Mouse (Mus musculus): ENCODE measurements at regions not wholly inside any gene's neighbourhood (a gene's known extent, or its start where the extent isn't known, plus 50 kb on each side); places are given as distances from the start of the nearest gene placed in this dataset.

DNA sequence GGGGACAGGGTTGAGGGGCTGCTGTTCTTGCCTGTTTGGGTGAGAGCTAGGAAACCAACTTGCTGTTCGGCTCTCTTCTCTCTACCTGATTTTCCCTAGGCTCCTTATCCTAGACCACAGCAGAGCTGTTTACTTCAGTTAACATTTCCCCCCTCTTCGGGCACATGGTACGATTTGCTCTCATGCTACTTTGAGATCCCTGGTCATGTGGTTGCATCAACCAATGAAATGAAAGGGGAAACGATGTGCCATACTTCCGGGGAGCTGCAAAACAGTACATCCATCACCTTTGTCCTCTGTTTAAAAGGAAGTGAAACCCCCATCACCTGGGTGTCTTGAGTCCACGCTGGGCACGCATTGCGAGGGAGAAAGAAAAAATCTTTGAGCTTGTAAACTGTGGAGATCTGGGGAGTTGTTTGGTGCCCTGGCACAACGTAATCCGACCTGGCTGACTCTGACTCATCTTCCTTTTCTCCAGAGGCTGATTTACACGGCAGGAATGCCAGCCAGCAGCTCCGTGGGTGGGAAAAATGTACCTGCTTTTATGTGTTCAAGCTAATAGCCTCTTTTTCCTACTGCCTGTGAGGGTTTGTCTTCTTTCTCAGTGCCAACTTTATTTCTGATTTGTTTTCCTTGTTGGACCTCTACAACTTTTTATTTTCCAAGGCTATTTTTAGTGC lies 97.2 kb upstream of the Adra1b start:
- no peak for DNase-seq (ENCODE audit: low spot score)
- no peaks in the 10 kb centered on the region for H3K36me3 ChIP-seq (ENCODE audit: insufficient read depth, low read length)
- H3K27ac ChIP-seq: no peak overlapping the region
- 62% methylated on average over 12 of the region's 12 CpGs for WGBS
- no peaks in the 10 kb centered on the region for H3K27me3 ChIP-seq (ENCODE audit: insufficient read depth, low read length)
- H3K4me3 ChIP-seq (replicated peaks; ENCODE audit: low read depth, low read length): no peak overlapping the region
- no peak for TF ChIP-seq CTCF (IDR thresholded peaks at IDR 0.05; ENCODE audit: low read depth)
- H3K4me2 ChIP-seq (ENCODE audit: low read length): no peak overlapping the region
- no peak for ATAC-seq (replicated peaks; ENCODE audit: low FRiP score, low read depth)
- H3K4me1 ChIP-seq (replicated peaks; ENCODE audit: insufficient read depth, low read length): no peaks in the 10 kb centered on the region
- no peak overlapping the region for H3K9ac ChIP-seq (ENCODE audit: low read depth, low read length)
- no peaks in the 10 kb centered on the region for H3K9me3 ChIP-seq (replicated peaks; ENCODE audit: low read length)

DNA sequence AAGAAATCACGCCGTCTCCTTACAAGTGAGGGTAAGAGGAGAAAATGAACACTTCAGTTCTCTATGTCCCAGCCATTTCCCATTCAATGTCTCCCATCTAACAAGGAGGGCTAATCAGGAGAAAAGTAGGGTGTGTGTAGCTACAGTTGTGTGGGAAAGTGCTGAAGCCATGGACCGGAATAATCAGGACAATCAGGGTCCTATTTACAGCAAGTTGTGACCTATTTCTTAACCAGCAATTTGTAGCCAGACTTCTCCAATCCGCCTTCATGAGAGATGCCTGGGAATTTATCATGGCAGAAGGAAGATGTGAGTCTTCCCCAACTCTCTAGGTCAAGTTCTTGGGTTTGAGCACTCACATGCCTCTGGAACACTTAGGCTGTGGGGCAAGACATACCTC lies 99.0 kb upstream of the Adra1b start:
- DNase-seq (ENCODE audit: low spot score): no peak
- TF ChIP-seq CTCF (IDR thresholded peaks at IDR 0.05; ENCODE audit: low read depth): no peak
- Histone ChIP-seq H3K36me3 (ENCODE audit: insufficient read depth, low read length) (no peaks in the 10 kb centered on the region), H3K4me2 (ENCODE audit: low read length) (no peak overlapping the region), H3K27ac (no peak overlapping the region), H3K4me3 (replicated peaks; ENCODE audit: low read depth, low read length) (no peak overlapping the region), H3K4me1 (replicated peaks; ENCODE audit: insufficient read depth, low read length) (no peaks in the 10 kb centered on the region), H3K9ac (ENCODE audit: low read depth, low read length) (no peak overlapping the region), H3K9me3 (replicated peaks; ENCODE audit: low read length) (no peaks in the 10 kb centered on the region), H3K27me3 (ENCODE audit: insufficient read depth, low read length) (no peaks in the 10 kb centered on the region)
- no peak for ATAC-seq (replicated peaks; ENCODE audit: low FRiP score, low read depth)
- 91% methylated on average over 4 of the region's 4 CpGs for WGBS

DNA sequence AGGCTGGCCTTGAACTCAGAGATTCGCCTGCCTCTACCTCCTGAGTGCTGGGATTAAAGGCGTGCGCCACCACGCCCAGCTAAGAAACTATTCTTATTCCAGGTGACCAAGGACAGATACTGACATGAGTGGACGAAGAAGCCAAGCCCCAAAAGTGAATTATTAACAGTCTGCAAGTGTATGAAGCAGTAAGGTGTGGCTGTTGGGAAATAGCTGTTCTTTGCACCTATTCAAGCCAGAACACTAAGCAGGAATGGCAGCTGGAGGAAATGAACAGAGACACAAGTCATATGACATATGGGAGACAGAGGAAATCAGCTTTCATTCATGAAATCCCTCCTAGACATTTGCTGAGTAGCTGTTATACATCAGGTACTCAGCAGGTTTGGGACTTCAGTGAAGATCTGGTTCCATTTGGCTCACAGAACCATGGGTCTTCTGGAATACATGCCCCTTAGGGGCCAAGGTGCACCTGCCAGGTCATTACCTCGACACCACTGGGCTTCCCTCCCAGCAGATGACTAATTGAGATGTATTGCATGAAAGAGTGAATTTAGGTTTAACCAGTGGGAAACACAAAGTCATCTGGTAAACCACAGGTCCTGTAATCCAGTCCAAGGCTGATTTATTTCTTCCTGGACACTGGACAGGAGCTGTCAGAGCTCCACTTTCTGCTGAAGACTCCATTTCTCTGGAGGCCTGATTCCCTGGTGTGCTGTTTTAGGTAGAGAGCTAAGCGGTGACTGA lies 101.0 kb upstream of the Adra1b start:
- no peak overlapping the region for H3K27ac ChIP-seq
- no peaks in the 10 kb centered on the region for H3K36me3 ChIP-seq (ENCODE audit: insufficient read depth, low read length)
- no peaks in the 10 kb centered on the region for H3K27me3 ChIP-seq (ENCODE audit: insufficient read depth, low read length)
- DNase-seq (ENCODE audit: low spot score): no peak
- H3K4me2 ChIP-seq (ENCODE audit: low read length): no peak overlapping the region
- no peaks in the 10 kb centered on the region for H3K4me1 ChIP-seq (replicated peaks; ENCODE audit: insufficient read depth, low read length)
- H3K4me3 ChIP-seq (replicated peaks; ENCODE audit: low read depth, low read length): no peak overlapping the region
- no peak overlapping the region for H3K9ac ChIP-seq (ENCODE audit: low read depth, low read length)
- TF ChIP-seq CTCF (IDR thresholded peaks at IDR 0.05; ENCODE audit: low read depth): no peak
- WGBS: 76% methylated on average over 7 of the region's 7 CpGs
- ATAC-seq (replicated peaks; ENCODE audit: low FRiP score, low read depth): peak; percentile 57; the same call in 1 of the 2 replicates
- no peaks in the 10 kb centered on the region for H3K9me3 ChIP-seq (replicated peaks; ENCODE audit: low read length)

DNA sequence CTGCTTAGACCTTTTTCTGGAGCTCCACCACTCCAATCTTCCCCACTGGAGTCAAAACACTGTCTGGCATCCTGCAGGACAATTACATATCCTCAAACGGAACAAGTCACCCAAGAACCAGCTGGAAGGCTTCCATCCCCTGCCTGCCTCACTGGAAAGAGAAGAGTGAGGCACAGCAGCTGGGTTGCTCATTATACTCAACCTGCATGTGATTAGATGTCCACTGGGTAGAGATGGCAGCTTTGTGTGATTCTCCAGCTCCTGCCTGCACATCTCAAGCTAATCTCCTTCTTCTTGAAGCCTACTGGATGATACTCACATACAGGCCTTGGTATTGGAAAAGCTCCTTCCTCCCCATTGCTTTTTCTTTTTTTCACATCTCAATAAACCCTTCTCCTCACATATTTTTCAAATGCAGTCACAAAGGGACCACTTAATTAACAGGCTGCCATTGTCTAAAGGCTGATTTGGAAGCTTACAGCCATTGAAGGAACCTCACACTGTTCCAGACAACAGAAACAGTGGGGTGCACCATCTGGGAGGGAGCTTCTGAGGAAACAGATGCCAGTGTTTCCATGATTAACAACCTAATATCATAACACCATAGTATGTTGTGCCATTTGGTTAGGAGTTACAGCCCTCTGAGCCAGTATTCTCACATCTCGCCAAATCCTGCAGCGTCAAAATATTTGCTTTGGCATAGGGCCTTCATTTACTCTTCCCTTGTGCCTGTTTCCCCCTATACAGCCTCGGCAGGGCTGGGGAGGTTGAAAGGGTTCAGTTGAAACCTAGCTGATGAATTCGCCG lies 101.9 kb upstream of the Adra1b start:
- DNase-seq (ENCODE audit: low spot score) (no peak), ATAC-seq (replicated peaks; ENCODE audit: low FRiP score, low read depth) (no peak)
- Histone ChIP-seq H3K36me3 (ENCODE audit: insufficient read depth, low read length) (no peaks in the 10 kb centered on the region), H3K4me2 (ENCODE audit: low read length) (no peak overlapping the region), H3K9ac (ENCODE audit: low read depth, low read length) (no peak overlapping the region), H3K4me1 (replicated peaks; ENCODE audit: insufficient read depth, low read length) (no peaks in the 10 kb centered on the region), H3K9me3 (replicated peaks; ENCODE audit: low read length) (no peaks in the 10 kb centered on the region), H3K27me3 (ENCODE audit: insufficient read depth, low read length) (no peaks in the 10 kb centered on the region), H3K4me3 (replicated peaks; ENCODE audit: low read depth, low read length) (no peak overlapping the region), H3K27ac (no peak overlapping the region)
- TF ChIP-seq CTCF (IDR thresholded peaks at IDR 0.05; ENCODE audit: low read depth): no peak
- 55% methylated on average over 6 of the region's 6 CpGs for WGBS

DNA sequence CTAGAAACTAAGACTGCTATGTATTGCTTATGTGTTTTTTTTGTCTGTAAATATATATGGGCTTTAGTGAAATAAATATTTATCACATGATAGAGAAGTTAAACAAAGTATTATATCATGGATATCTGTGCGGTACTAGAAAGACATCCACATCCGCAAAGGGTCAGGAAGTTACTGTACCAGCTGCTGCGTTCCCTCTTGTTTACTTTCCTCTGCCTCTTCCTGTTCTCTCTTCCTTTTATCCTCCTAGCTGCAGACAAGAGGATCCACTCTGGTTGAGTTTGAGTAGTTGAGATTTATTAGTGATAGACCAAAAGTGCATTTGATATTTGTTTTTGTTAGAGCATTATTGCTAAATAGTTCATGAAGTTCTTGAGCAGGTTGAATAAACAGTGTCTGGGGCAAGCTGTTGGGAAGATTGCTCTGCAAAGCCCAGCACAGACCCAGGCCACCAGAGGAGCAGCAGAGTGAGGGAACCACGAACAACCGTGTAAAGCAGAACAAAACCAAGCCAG lies 106.6 kb upstream of the Adra1b start:
- Histone ChIP-seq H3K9me3 (replicated peaks; ENCODE audit: low read length) (no peaks in the 10 kb centered on the region), H3K27me3 (ENCODE audit: insufficient read depth, low read length) (no peaks in the 10 kb centered on the region), H3K36me3 (ENCODE audit: insufficient read depth, low read length) (no peaks in the 10 kb centered on the region), H3K27ac (no peak overlapping the region), H3K4me2 (ENCODE audit: low read length) (no peak overlapping the region), H3K9ac (ENCODE audit: low read depth, low read length) (no peak overlapping the region), H3K4me1 (replicated peaks; ENCODE audit: insufficient read depth, low read length) (no peaks in the 10 kb centered on the region), H3K4me3 (replicated peaks; ENCODE audit: low read depth, low read length) (no peak overlapping the region)
- DNase-seq (ENCODE audit: low spot score): peak; percentile 56
- peak; percentile 12; the same call in 1 of the 2 replicates for TF ChIP-seq CTCF (IDR thresholded peaks at IDR 0.05; ENCODE audit: low read depth)
- no peak for ATAC-seq (replicated peaks; ENCODE audit: low FRiP score, low read depth)
- 43% methylated on average over 5 of the region's 5 CpGs for WGBS

DNA sequence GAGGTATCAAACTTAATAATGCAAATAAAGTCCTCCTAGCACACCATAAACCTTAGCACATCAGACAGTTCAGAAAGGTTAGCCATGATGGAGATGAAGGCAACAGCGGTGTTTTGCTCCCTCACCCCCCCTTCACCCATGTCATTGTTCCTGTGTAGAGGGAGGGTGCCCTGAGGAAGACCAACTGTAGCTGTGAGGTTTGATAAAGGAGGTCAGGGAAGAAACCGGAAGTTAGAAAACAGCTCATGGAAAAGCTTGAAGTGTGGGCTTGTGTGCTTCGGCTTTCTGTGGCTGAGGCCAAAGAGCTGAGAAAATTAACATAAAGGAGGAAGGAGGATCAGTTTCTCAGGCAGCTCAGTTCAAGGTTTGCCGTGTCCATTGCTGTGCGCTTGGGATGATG lies 111.3 kb upstream of the Adra1b start:
- 79% methylated on average over 5 of the region's 5 CpGs for WGBS
- no peak for DNase-seq (ENCODE audit: low spot score)
- no peak for TF ChIP-seq CTCF (IDR thresholded peaks at IDR 0.05; ENCODE audit: low read depth)
- H3K27me3 ChIP-seq (ENCODE audit: insufficient read depth, low read length): no peaks in the 10 kb centered on the region
- H3K4me3 ChIP-seq (replicated peaks; ENCODE audit: low read depth, low read length): no peak overlapping the region
- H3K36me3 ChIP-seq (ENCODE audit: insufficient read depth, low read length): no peaks in the 10 kb centered on the region
- no peak for ATAC-seq (replicated peaks; ENCODE audit: low FRiP score, low read depth)
- no peak overlapping the region for H3K4me2 ChIP-seq (ENCODE audit: low read length)
- no peaks in the 10 kb centered on the region for H3K9me3 ChIP-seq (replicated peaks; ENCODE audit: low read length)
- no peaks in the 10 kb centered on the region for H3K4me1 ChIP-seq (replicated peaks; ENCODE audit: insufficient read depth, low read length)
- no peak overlapping the region for H3K27ac ChIP-seq
- H3K9ac ChIP-seq (ENCODE audit: low read depth, low read length): no peak overlapping the region

All from kidney, postnatal 0 days (tissue).